9 mouse cellular contexts compared by ENCODE assay signal in the genomic region with DNA sequence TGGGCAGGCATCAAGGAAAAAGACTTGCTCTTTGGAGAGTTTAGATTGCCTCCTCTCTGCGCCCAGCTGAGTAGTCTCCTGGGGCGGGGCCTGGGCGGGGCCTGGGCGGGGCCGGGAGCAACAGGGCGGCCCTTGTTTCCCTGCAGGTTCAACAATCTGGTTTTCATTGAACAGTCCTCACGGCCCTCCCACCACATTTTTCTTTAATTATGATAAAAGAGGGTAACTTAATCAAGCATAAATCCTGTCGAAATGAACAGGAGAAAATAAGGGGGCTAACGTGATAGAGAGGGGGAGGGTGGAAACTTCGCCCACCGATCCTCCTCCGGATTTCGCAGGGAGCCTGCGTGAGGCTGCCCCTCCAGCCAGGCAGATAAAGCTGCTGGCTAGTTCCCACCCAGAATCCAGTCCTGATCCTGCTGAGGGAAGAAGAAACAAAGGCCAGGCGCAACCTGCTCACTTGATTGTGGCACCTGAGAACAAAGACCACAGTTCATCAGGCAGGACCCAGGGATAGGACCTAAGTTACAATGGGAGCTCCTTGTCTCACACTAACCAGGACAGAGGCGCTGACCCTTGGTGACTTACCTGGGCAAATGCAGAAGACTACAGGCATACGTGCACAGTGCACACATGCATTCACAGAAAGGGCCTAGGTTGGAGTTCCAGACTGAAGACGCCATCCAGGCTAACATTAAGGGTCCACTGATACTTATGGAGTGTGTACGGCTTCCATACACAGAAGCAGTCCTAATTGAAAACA.
A peak's percentile ranks its signal among the peaks of the same experiment; 100 is the strongest.
DNase-seq lines count a peak whose midpoint lies in the region; ATAC-seq and TF ChIP-seq lines count a peak whose summit lies in the region.
"Had no signal": no experiment of that assay in that cellular context is flagged by ENCODE, and none has a peak within 500 bp of the region (broad histone marks: within the 10 kb centered on the region; RNA-seq: fewer than 3 reads in every experiment).

No protein-coding gene starts in this region.

- peak; percentile 85 for ATAC-seq in kidney, postnatal 0 days (replicated peaks; ENCODE audit: low FRiP score, low read depth)
- ATAC-seq in erythroblast, adult 5-6 weeks (replicated peaks; ENCODE audit: low FRiP score, poor library complexity, severe bottlenecking) = no peak

- no peaks in the 10 kb centered on the region for H3K27me3 ChIP-seq in kidney, postnatal 0 days (ENCODE audit: insufficient read depth, low read length)
- H3K27me3 ChIP-seq in embryonic facial prominence, embryonic 10.5 days (replicated peaks; ENCODE audit: low read depth, poor library complexity, severe bottlenecking) = no peaks in the 10 kb centered on the region
- no peaks in the 10 kb centered on the region for H3K27me3 ChIP-seq in limb, embryonic 10.5 days (ENCODE audit: low read depth, poor library complexity, severe bottlenecking)

- H3K9ac ChIP-seq in kidney, postnatal 0 days (ENCODE audit: low read depth, low read length) = peak overlapping the region; percentile 40; the same call in 1 of the 2 replicates

- H3K4me2 ChIP-seq in kidney, postnatal 0 days (ENCODE audit: low read length) = peak overlapping the region; percentile 54

- WGBS in kidney, postnatal 0 days = 12% methylated on average over 19 of the region's 19 CpGs
- 8% methylated on average over 19 of the region's 19 CpGs for whole genome bisulfite sequencing in embryonic facial prominence, embryonic 10.5 days
- 12% methylated on average over 19 of the region's 19 CpGs for WGBS in limb, embryonic 10.5 days

- H3K4me1 ChIP-seq in kidney, postnatal 0 days (replicated peaks; ENCODE audit: insufficient read depth, low read length) = peaks cover 18% of the 10 kb centered on the region
- H3K4me1 ChIP-seq in embryonic facial prominence, embryonic 10.5 days = peaks cover 86% of the 10 kb centered on the region
- peaks cover 97% of the 10 kb centered on the region for H3K4me1 ChIP-seq in limb, embryonic 10.5 days
- H3K4me1 ChIP-seq: megakaryocyte, embryonic 14.5 days had no signal

- DNase-seq in kidney, postnatal 0 days (ENCODE audit: low spot score) = peak; percentile 81
- no peak for DNase-seq in kidney, adult 18-20 months
- peak; percentile 91 for DNase-seq in embryonic facial prominence, embryonic 10.5 days (ENCODE audit: low spot score)
- peak; percentile 89 for DNase-seq in limb, embryonic 10.5 days (ENCODE audit: low spot score)
- peak; percentile 50 for DNase-seq in retina, embryonic 14.5 days (ENCODE audit: low spot score)
- DNase-seq in thymus, adult 18-20 months = no peak
- DNase-seq in urinary bladder, adult 2 months (ENCODE audit: low spot score) = no peak

- peak overlapping the region; percentile 42; the same call in 1 of the 2 replicates for H3K27ac ChIP-seq in kidney, postnatal 0 days
- peak overlapping the region; percentile 87 for H3K27ac ChIP-seq in embryonic facial prominence, embryonic 10.5 days (replicated peaks)
- H3K27ac ChIP-seq in limb, embryonic 10.5 days = peak overlapping the region; percentile 89

- H3K9me3 ChIP-seq in kidney, postnatal 0 days (replicated peaks; ENCODE audit: low read length) = no peaks in the 10 kb centered on the region
- no peaks in the 10 kb centered on the region for H3K9me3 ChIP-seq in embryonic facial prominence, embryonic 10.5 days
- no peaks in the 10 kb centered on the region for H3K9me3 ChIP-seq in limb, embryonic 10.5 days (replicated peaks)
- H3K9me3 ChIP-seq: megakaryocyte, embryonic 14.5 days had no signal

- peak overlapping the region; percentile 14; the same call in 1 of the 2 replicates for H3K4me3 ChIP-seq in kidney, postnatal 0 days (replicated peaks; ENCODE audit: low read depth, low read length)
- H3K4me3 ChIP-seq in embryonic facial prominence, embryonic 10.5 days = peak overlapping the region; percentile 48
- peak overlapping the region; percentile 40 for H3K4me3 ChIP-seq in limb, embryonic 10.5 days
- H3K4me3 ChIP-seq: megakaryocyte, embryonic 14.5 days had no signal

- no peak; the same call in 1 of the 2 replicates for TF ChIP-seq CTCF in kidney, postnatal 0 days (IDR thresholded peaks at IDR 0.05; ENCODE audit: low read depth)

- no peaks in the 10 kb centered on the region for H3K36me3 ChIP-seq in kidney, postnatal 0 days (ENCODE audit: insufficient read depth, low read length)
- peaks cover 3% of the 10 kb centered on the region; the same call in 1 of the 2 replicates for H3K36me3 ChIP-seq in embryonic facial prominence, embryonic 10.5 days (replicated peaks)
- H3K36me3 ChIP-seq in limb, embryonic 10.5 days = peaks cover 5% of the 10 kb centered on the region

Comparison
In these comparisons a context has a peak if more than half of its experiments do, and no peak if none do; other contexts are left out.
1. DNase-seq: peak in kidney, postnatal 0 days (single experiment), embryonic facial prominence, embryonic 10.5 days (single experiment), limb, embryonic 10.5 days (single experiment) and retina, embryonic 14.5 days (single experiment); none in kidney, adult 18-20 months (single experiment), thymus, adult 18-20 months (0 of 2) and urinary bladder, adult 2 months (single experiment).
2. Peak in every context shown above with its lines, with median percentiles within 50 percentile points of each other: H3K27ac ChIP-seq and H3K4me3 ChIP-seq.